Mouse (Mus musculus) E14TG2a.4 (cell line): ENCODE measurements around the gene Itga6.

Experiments used
- CTCF ChIP-seq: conservative IDR thresholded peaks from 2 replicates; pipeline ENCODE4 v1.5.1; 2014; ENCODE audit warnings: low read length
- NANOG ChIP-seq: IDR thresholded peaks from 2 replicates; pipeline ENCODE4 v1.6.1; 2014; ENCODE audit warnings: borderline replicate concordance, low read length, mixed read lengths
- POU5F1 ChIP-seq: IDR thresholded peaks from 2 replicates; pipeline ENCODE4 v1.6.1; 2014; ENCODE audit warnings: low read length, borderline replicate concordance

- no peak for TF ChIP-seq CTCF
- no peak for TF ChIP-seq POU5F1
- no peak for TF ChIP-seq NANOG
Observed at GRCm38 (mm10) chr2:71728341-71728740, 17.1 kb upstream of the Itga6 start.
